Mouse (Mus musculus) left cerebral cortex, adult 6 months (tissue): ENCODE measurements around the gene Fgfr1op. TPM values are rescaled to one million over a fixed set of nuclear protein-coding genes. Genes with fewer than 3 reads are reported as not detected.

Source experiments
- long read RNA-seq, 2 experiments: library from polyadenylated mRNA; unstranded; transcript quantifications; one replicate each; pipeline ENCODE4 v2.0.0; 2019 to 2020
- polyA plus RNA-seq: library from polyadenylated mRNA; unstranded; fragments of <200 nt; fragmentation: Nextera tagmentation; gene quantifications from 2 replicates; pipeline ENCODE4 v1.2.3, GENCODE M21; 2021

The Fgfr1op gene
- polyA plus RNA-seq, result 8.1 and 8.5 TPM in 2 replicates
- long read RNA-seq, experiment 1, transcript Fgfr1op-201 (12 exons, 3,077 nt), result major isoform, 150 of 200 reads
- long read RNA-seq, experiment 1, transcript Fgfr1op-202 (13 exons, 3,505 nt), result minor isoform, 8 of 200 reads
- long read RNA-seq, experiment 1, partial matches to known transcripts, result 13 of 200 reads
- long read RNA-seq, experiment 1, other reads (novel, unspliced or antisense), result 28 of 200 reads
- long read RNA-seq, experiment 2, transcript Fgfr1op-201 (12 exons, 3,077 nt), result major isoform, 16 of 22 reads
- long read RNA-seq, experiment 2, partial matches to known transcripts, result 4 of 22 reads
- long read RNA-seq, experiment 2, other reads (novel, unspliced or antisense), result 2 of 22 reads

DNA sequence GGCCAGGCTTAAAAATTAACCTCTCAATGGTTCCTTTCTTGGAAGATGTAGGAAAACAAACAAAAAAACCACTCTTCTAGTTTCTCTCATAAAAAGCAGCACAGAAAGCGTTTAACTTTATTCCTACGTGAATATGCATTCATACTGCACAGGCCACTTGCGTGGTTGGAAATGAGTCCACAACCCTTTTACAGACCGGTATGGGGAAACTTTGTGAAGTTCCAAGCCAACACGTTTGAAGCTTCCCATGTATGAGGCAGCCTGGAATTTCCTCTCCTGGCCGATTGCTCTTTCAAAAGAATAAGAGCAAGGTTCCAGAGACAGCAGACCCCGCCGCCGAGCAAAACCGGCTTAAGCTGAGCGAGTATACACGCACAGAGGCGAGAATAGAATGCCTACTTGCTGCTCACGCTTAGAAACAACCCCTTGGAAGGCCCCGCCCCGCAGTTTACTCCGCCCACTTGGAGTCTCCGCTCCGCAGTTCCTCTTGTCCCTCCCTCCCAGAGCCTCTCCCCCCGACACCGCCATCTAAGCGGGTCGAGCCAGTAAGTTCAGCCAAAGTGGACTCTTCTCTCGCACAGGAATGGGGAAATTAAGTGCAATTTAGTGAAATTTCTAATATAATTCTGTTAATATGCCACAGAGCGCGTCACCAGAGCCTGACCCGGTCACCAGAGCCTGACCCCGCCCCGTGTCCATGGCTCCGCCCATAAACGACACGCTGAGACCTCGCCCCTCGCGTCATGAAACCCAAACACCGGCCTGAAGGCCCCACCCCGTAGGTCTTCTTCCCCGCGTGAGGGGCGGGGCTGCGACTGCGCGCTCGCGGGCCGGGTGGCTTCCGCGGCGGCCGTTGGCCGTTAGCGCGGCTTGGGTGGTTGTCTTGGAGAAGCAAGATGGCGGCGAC lies at the start of gene Fgfr1op:
TSS of gene Fgfr1op (plus strand) at position 801 of the 907 bp plus-strand sequence.

DNA sequence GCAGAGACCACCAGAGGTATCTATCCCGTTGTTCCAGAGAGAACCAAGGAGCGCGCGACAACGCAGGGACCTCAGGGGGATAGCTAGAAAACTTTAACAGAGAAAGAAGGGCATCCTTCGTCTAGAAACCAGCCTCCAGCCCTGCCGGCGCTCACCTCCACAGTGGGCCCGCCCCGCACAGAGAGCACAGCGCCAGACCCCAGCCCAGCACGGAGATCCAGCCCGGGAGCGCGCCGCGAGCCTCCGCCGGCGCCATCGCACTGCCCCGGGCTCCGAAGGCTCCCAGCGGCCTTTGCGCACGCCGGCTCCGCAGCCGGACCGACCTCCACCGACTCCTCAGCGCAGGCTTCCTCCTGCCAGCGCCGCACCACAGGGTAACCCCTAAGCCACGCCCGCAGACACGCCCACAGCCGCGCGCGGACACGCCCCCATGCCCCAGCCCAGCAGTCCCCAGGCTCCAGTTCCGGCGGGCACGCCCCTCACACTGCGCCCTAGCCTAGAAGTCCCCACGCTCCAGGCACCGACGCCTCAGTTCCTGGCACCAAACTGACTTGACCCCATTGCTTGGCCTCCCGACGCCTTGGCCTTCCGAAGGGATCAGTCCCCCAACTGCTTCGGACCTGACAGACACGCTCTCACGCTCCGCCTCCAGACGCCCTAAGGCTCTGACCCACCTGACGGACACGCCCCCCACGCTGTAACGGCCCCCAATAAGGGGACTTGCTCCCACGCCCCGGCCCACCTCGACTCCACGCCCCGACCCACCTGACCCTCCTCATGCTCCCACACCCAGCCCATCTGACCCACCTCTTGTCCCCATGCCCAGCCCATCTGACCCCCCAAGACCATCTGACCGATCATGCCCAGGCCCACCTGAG lies 17.6 kb upstream of the Fgfr1op start, which contains the start of the genes Gm49673 and Rnaset2a:
TSS of gene Gm49673 (minus strand) at position 350 of the 878 bp plus-strand sequence.
TSS of gene Rnaset2a (minus strand) at position 659 of the 878 bp plus-strand sequence.

DNA sequence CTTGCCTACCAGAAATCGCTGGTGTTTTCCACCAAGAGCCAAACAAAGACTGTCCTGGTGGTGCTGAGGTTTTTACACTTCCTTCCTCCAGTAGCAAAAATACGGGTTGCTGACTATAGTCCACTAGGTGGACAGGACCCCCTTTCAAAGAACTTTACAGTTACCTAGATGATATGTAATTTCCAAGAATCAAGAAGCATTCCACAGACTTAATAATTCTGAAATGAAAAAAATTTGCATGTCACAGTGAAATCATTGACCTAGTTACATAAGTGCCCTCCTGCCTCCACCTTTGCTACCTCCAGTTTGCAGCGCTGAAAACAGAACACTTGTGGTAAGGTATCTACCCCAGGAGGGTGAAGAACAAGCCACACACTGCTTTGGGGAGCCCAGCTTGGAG lies 70.4 kb downstream of the Fgfr1op start, which contains the start of gene Ccr6:
TSS of gene Ccr6 (plus strand) at position 301 of the 400 bp plus-strand sequence.

Other genes with a start within 250 kb of the Fgfr1op start
- 0.40 and 0.50 TPM in 2 replicates for gene Tagap, start 239.5 kb upstream of the Fgfr1op start, polyA plus RNA-seq
- 64.8 and 71.2 TPM in 2 replicates for gene Rsph3a, start 219.9 kb upstream of the Fgfr1op start, polyA plus RNA-seq
- gene Gm49673, start 17.7 kb upstream of the Fgfr1op start, polyA plus RNA-seq, result 0.34 and 0.69 TPM in 2 replicates
- 18.6 and 20.1 TPM in 2 replicates for gene Rnaset2a, start 17.4 kb upstream of the Fgfr1op start, polyA plus RNA-seq
- 0.17 and 0.38 TPM in 2 replicates for gene Ccr6, start 70.5 kb downstream of the Fgfr1op start, polyA plus RNA-seq
- 657 and 854 TPM in 2 replicates for gene Mpc1, start 117.4 kb downstream of the Fgfr1op start, polyA plus RNA-seq
- gene Sft2d1, start 145.6 kb downstream of the Fgfr1op start, polyA plus RNA-seq, result 174 and 188 TPM in 2 replicates
- gene Prr18, start 172.0 kb downstream of the Fgfr1op start, polyA plus RNA-seq, result 7.5 and 15.2 TPM in 2 replicates
- gene T2, start 190.5 kb downstream of the Fgfr1op start, polyA plus RNA-seq, result 0.29 and 0.76 TPM in 2 replicates